Mouse (Mus musculus): ENCODE data around the gene Rgs10.

The Rgs10 gene

DNA sequence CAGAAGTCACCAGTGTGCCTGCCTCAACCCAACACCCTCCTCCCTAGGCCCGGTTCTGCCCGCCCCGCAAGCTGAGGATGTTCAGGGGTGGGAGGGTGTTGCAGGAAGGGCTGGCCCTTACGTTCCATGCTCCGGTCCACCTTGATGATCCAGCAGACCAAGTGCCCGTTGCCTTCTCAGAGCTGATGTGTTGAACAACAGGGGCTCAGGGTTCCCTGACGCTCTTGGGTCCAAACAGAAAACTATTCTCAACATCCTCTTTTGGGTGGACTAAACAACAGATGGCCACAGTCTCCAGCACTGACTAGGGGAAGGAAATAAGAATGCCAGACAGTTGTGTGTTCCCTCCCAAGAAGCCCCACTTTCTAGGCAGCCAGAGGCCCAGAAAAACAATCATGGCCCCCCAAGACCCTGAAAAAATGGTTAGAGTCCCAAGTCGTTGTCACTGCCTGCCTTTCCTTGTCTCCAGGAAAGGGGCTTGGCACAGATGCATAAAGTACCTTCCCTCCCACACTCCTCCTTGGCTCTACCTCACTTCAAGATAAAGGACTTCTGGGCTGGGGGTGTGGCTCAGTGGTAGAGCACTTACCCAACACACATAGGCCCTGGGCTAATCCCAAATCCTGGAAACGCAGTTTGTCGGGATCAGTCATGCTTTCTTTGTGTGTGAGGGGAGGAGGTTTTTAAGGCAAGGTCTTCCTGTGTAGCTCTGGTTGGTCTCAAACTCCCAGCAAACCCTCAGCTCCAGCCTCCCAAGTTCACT lies 6.3 kb downstream of the Rgs10 start:
- DNase-seq (ENCODE audit: extremely low read depth, insufficient read length, low spot score), result no peak

DNA sequence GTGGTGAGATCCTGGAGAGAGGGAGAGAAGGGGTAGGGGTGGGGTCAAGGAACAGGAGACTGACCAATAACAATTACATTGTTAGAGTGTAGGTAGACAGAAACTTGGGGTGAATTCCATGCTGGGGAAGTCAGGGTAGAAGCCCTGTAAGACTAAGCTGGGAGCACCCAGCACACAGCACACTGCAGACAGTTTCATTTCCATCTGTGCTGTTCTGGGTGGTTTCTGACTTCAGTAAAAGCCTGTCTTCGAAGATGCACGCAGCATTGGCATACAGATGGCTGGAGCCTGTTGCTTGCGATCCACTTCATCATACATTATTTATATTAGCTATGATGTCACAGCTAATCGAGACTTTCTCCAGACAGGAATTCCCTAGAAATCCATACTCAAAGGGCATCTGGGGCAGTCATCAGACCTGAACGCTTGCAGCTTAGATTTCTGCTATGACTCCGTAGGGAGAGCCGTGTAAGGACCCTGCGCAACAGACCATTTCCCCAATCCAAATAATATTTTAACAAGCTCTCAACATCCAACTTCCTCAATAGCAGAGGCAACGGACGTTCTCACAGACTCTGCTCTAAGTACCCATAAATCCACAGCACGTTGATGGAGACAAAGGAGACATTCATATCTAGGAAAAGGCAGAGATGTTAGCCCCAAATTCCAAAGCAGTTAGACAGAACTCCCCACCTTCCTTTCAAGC lies 7.7 kb downstream of the Rgs10 start:
- no peak for DNase-seq (ENCODE audit: extremely low read depth, insufficient read length, low spot score)

DNA sequence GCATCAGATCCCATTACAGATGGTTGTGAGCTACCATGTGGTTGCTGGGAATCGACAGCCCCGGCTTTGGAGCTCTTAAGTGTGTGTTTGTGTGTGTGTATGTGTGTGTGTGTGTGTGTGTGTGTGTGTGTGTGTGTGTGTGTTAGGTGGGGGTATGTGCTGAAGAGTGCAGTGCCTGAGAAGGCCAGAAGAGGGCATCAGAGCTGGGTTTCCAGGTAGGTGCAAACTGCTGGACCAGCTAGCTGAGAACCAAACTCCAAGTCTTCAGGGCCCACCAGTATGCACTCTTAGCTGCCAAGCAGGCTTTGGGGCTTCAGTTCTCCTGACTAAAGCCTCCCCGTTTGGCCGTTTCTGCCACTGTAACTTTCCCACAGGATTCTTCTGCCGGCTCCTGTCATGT lies 10.3 kb downstream of the Rgs10 start:
- DNase-seq (ENCODE audit: extremely low read depth, insufficient read length, low spot score), result no peak

DNA sequence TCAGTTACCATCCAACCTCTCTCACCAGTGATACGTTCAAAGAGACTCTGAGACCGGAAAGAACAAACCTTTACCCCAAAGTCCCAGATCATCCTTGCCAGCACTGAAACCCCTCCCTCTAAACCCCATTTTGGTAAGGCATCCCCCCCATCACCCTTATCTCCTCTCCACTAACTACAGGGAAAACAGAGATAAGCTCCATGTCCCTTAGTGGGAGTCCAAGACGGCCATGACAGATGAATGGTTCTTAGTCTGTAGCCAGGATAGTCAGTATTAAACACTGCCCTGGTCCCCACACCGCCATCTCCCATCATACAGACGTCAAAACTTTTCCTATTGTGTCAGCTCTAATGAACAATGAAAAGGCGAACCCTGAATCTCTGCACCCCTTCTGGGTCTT lies 14.6 kb downstream of the Rgs10 start:
- no peak for DNase-seq (ENCODE audit: extremely low read depth, insufficient read length, low spot score)

DNA sequence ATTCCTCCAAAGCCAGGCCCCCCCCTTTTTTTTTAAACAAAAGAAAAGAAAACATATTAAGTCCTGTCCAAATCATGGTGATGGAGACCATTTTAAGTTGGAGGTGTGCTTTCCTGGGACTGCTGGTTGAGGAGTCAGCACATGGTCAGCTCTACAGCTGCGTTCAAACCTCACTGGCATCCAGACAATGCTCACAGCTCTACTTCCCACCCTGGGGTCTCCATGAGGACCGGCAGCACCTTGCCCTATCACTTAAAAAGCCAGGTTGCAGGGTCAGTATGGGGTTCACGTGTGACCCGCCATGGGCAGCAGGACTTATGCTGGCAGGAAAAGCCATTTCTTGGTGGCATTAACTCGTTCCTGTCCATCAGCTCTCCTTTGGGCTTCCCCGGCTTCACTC lies 15.0 kb downstream of the Rgs10 start:
- DNase-seq (ENCODE audit: extremely low read depth, insufficient read length, low spot score), result no peak

DNA sequence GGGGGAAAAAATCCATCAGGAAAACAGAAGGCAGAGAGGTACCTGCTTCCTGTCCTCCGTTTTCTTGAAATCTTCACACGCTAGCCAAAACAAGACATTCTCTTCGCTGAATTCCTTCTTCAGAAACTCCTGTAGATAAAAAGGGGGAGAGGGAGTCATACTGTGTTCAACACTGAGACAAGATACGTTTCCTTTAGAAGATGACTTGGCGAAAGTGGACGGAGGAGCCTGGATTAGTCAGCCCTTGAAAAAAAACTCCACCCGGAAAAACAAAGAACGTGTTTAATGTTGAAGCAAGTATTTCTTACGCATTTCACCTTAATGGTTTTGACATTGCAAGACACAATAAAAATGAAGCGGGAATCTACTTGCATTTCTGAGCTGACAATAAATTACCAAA lies 15.4 kb downstream of the Rgs10 start:
- DNase-seq (ENCODE audit: extremely low read depth, insufficient read length, low spot score), result no peak

DNA sequence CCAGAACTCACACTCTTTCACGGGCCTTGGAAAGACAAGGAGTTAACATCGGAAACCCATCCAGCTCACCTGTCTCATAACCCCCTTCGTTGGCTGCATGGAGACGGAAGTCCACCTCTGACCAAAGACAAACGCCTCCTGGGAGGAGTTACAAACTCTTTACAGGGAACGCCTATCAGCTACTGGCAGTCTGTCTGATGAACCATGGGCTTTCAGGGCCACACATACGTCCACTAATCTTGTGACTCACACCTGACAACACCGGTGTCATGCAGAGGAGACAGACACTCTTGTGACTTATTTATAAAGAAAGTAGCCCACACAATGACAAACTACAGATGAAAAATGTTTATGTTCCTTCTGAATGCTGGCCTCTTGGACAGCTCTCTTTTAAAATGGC lies 16.0 kb downstream of the Rgs10 start:
- no peak for DNase-seq (ENCODE audit: extremely low read depth, insufficient read length, low spot score)

DNA sequence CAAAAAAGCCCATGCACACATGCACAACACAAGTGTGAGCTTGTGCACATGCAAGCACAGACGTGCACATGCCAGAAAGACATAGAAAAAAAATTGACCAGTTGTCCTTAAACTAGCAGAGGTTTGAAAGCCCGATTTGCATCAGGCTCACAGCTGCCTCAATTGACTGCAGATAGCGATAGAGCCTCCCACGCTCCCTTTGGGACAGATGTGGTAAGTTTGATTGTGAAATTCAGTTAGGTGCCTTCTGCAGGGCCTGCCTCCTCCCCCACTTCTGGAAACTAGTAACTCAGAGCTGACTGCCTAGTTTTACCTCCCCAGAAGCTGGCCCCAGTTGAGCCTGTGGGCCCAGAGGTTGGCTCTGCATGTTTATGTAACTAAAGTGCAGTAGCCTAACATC lies 19.9 kb downstream of the Rgs10 start:
- no peak for DNase-seq (ENCODE audit: extremely low read depth, insufficient read length, low spot score)

DNA sequence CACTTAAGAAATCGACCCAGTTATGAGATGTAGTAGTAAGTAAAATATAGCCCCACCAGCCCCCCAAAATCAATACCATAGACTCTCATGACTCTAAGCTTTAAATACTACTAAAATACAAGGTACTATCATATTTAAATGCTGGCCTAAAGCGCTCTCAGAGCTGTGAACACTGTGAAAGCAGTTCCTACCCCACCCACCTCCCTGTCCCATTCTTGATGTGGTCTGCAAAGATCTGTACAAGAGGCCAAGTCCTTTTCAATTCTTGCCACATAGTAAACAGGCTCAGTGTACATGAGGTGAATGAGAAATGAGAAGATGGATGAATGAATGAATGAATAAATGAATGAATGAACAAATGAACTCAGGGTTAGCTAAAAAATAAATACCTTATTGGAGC lies 21.5 kb downstream of the Rgs10 start:
- DNase-seq (ENCODE audit: extremely low read depth, insufficient read length, low spot score), result no peak

DNA sequence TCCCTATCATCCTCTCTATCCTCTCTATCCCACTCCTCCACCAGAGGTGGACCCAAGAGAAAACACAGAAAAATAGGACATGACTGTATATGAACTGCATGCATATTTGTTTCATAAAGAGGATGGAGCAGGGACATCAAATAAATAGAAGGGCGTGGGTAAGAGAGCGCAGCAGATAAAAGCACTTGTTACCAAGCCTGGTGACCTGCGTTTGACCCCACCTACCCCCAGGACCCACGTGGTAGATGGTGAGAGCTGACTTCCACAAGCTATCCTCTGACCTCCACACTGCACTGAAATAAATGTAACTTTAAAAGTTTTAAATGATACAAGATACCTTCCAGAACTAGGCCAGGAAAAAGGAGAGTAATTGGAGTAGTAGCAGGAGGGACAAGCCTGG lies 24.8 kb downstream of the Rgs10 start:
- DNase-seq (ENCODE audit: extremely low read depth, insufficient read length, low spot score), result no peak

DNA sequence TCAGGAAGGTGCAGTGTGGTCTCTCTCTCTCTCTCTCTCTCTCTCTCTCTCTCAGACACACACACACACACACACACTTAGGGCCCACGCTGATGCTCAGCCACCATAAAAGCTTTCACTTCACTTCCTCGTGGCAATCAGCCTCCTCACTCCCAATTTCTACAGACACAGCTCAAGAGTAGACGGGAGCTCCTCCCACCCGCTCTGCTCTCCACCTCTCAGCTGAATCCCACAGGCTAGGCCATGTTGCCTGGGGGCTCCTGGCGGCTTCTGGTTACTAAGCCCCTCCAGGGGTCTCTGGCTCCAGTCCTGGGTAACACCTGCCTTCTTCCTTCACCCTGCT lies 25.6 kb downstream of the Rgs10 start:
- no peak for DNase-seq (ENCODE audit: extremely low read depth, insufficient read length, low spot score)

DNA sequence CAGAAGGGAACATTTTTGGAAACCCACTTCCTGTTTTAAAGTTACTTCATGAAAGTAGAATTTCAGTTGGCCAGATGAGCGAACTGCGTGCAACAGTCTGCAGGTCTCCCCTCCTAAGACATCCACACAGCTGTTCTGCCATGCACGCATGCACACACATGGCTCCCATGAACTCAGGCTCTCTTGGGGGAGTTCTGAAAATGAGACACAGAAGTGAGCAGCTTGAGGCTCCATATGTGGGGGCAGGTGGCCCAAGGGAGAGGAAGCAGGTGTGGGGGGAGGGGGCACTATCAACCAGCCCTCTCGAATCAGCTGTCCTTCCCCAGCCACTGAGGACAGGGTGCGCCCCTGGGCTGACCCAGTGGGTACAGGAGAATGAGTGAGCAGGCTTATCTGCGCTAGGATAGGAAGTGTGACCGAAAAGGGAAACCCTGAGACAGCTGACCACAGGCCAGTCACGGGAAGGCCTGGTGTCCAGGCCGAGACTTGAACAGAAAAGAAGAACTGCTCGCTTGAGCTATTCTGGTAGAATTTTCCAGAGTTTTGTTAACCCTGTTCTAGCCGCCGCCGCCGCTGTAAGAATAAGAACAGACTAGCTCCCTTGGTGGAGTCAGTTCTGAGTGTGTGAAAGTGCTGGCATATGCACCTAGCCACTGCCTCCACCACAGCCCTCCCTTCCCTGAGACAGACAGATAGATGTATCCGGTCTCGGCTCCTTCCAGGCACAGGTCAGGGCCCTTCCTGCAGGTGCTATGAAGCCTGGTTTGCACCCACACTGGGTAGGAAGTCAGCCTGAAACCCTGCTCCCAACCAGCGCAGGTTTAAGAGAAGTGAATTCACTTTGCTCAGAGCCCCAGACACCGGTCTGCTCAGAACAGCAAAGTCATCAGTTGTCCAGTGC lies 26.2 kb downstream of the Rgs10 start:
- no peak for DNase-seq (ENCODE audit: extremely low read depth, insufficient read length, low spot score)

DNA sequence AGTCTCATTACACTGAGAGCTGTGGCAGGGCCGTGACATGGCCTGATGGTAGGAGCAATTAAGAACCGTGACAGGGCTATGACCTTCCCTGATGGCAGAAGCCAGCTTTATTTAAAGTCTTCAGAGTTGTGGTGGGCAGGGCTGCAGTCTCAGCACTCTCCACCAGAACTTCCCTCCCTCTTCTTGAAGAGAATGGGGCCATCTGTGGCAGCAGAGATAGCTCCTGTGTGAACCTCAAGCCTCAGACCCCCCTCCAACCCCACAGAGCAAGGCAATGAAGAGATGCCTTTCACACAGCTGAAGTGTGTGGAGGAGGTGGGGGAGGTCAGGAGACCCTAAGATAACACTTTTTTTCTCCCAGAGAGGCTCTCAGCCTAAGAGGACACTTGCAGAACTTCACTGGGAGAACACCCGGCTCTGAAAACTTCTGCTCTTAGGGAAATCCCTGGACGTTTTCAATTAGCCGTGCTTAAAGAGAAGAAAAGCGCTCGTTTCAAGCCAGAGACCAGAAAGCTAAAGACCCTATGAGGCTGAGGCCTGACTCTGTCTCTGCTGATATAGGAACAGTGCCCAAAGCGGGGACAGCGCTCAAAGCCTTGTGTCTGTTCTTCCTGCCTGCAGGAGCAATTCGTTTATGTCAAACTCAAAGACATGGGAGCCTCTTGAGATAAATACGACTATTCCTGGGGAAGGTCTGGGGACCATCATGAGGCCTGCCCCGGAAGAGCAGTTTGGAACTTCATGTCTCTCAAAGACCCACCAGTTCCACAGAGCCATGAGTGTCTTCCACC lies 27.1 kb downstream of the Rgs10 start:
- no peak for DNase-seq (ENCODE audit: extremely low read depth, insufficient read length, low spot score)

DNA sequence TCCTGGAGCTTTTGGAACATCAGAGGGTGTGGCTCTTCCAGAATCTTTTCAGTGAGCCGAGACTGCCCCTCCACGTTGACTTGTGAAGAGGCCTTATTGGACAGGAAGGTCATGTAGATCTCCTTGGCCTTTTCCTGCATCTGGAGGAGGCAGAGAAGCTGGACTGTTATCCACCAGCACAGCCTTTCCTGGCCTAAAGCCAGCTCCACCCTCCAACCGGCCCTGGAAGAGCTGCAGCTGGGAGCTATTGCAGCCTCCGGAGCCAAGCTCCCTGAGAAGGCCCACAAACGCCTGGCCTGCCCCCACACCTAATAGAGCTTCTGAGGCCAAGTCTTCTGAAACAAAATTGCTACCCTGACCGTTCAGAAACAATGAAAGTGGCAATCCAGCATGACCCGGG lies 29.6 kb downstream of the Rgs10 start:
- DNase-seq (ENCODE audit: extremely low read depth, insufficient read length, low spot score), result no peak

DNA sequence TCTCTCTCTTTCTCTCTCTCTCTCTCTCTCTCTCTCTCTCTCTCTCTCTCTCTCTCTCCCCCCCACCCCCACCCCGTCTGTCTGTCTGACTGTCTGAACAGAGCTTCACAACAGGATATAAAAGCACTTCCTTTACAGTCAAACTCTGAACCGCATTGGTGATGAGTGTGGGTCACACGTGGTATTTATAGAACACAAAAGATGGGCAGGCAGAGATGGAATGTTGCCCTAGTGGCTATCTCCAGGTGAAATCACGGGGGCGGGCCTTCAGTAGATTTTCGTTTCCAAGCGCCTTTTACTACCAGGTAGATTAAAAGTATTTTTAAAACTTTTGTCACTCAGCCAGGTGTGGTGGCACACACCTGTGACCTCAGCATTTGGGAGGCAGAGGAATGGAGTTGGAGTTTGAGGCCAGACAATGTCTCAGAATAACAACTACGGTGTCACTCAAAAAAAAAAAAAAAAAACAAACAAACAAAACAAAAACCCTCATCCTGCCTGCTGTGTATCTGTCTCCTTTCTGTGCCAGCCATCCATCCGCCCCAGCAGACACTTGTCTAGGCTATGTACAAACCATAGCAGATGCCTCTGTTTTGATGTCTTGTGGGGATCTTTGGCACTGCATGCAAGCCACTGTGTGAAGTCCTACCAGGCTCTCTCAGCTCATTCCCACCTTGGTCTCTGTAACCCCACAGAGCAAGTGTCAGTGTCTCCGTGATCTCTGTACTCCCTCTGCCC lies 34.7 kb downstream of the Rgs10 start:
- DNase-seq (ENCODE audit: extremely low read depth, insufficient read length, low spot score), result no peak

DNA sequence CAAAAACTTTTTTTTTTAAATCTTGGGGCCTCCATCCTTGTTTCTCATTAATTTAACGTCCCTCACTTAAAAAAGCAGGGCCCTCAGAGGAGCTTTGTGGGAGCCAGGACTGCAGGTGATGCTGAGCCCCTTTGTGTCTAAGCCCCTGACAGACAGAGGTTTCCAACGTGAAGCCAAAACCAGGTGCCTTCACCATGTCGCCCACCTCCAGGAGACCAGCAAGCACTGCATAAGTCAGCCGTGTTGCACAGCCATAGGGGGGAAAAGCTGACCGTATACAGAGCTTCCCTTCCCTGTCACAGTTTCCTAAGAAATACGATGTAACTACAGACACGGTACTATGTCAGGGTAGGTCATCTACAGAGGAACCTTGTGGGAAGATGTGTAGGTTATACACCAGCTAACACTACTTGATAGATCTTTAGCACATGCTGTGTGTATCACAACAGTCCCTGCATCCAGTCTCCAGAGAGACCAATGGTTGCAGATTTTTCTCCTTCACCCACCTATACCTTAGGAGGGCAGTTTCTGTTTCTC lies 35.3 kb downstream of the Rgs10 start:
- DNase-seq (ENCODE audit: extremely low read depth, insufficient read length, low spot score), result no peak

DNA sequence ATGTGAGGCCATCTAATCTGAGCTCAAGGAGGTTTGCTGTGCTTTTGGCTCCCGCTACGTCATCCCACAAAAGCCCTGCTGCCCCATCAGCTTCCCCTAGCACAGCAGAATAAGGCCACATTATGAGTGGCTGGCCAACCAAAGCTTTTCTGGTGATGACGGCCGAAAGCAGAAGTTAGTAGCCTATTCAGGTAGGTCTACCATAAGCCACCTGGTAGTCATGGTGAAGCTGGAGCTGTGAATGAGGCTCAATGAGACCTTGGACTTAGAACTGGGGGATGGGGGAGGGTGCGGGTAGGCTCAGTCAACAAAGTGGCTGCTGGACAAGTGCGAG lies 36.1 kb downstream of the Rgs10 start:
- no peak for DNase-seq (ENCODE audit: extremely low read depth, insufficient read length, low spot score)

DNA sequence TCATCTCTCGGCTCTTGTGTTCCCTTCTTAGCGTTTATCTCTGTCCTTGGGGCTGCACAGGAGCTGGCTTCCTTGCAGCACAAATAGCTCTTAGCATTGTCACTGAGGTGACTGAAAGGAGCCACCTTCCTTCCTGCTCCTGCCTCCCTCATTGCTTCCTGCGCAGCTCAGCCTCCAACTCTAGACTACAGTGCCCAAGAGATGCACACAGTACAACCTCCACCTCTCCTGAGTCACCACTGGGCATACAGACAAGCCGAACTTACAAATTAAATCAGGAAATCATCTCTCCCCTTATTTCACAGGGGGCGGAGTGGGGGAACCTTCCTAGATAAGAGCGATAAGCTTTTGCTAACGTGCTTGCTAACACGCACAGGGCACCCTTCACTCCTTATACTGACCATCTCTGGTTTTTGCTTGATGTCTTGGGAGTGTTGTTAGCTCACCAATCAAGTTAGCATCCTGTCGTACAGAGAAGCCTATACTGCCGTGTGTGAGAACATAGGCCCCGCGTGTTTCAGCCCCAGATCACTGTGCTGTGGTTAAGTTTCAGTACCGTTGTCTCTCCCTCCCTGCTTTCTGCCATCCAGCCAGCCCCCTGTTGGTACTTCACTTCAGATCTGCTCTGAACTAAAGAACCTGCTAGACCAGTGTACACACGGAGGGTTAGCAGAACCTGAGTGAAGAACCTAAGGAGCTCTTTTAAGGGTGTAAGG lies 36.6 kb downstream of the Rgs10 start:
- DNase-seq (ENCODE audit: extremely low read depth, insufficient read length, low spot score), result no peak

DNA sequence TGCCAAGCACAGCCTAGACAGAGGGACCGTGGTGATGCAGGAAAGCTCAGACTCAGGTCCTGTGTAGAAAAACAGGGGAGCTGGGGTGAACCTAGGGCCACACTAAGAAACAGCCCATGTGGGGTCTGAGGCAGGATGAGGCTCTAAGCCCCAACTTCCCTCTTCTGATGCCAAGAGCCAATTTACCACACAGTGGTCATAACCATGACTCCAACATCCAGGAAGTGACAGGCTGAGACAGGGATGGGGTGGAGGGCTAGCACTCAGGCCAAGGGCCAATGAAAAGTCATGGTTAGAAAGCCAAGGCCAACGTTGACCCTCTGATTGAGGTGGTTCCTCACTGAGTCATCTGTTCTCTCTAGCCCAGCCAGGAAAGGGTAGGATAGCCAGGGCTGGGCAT lies 37.6 kb downstream of the Rgs10 start:
- DNase-seq (ENCODE audit: extremely low read depth, insufficient read length, low spot score), result no peak

Measured in 3134 (cell line).